Mouse (Mus musculus): ENCODE measurements around the gene Fancc.

Gene Fancc

GRCm38 (mm10) chr13:63290126-63290525, 207.0 kb downstream of the Fancc start:
- DNase-seq (ENCODE audit: low spot score), result no peak

GRCm38 (mm10) chr13:63289687-63290086, 207.4 kb downstream of the Fancc start:
- DNase-seq (ENCODE audit: low spot score), result no peak

- no peak for DNase-seq (ENCODE audit: low spot score)
These were observed 207.9 kb downstream of the Fancc start for GRCm38 (mm10) chr13:63289152-63289551.

- no peak for DNase-seq (ENCODE audit: low spot score)
These were observed 210.5 kb downstream of the Fancc start for GRCm38 (mm10) chr13:63286483-63287102.

- no peak for DNase-seq (ENCODE audit: low spot score)
These were observed 212.3 kb downstream of the Fancc start for GRCm38 (mm10) chr13:63284748-63285147.

GRCm38 (mm10) chr13:63283236-63283635, 213.8 kb downstream of the Fancc start:
- DNase-seq (ENCODE audit: low spot score), result no peak

- DNase-seq (ENCODE audit: low spot score), result no peak
These were observed 215.9 kb downstream of the Fancc start for GRCm38 (mm10) chr13:63281206-63281605.

GRCm38 (mm10) chr13:63280344-63280743, 216.7 kb downstream of the Fancc start:
- DNase-seq (ENCODE audit: low spot score), result no peak

- no peak for DNase-seq (ENCODE audit: low spot score)
These were observed 217.3 kb downstream of the Fancc start for GRCm38 (mm10) chr13:63279807-63280206.

- no peak for DNase-seq (ENCODE audit: low spot score)
These were observed 218.1 kb downstream of the Fancc start for GRCm38 (mm10) chr13:63278796-63279475.

GRCm38 (mm10) chr13:63278141-63278631, 218.9 kb downstream of the Fancc start:
- no peak for DNase-seq (ENCODE audit: low spot score)

GRCm38 (mm10) chr13:63277316-63277715, 219.8 kb downstream of the Fancc start:
- no peak for DNase-seq (ENCODE audit: low spot score)

GRCm38 (mm10) chr13:63276389-63276788, 220.7 kb downstream of the Fancc start:
- no peak for DNase-seq (ENCODE audit: low spot score)

GRCm38 (mm10) chr13:63274488-63275166, 222.5 kb downstream of the Fancc start:
- no peak for DNase-seq (ENCODE audit: low spot score)

GRCm38 (mm10) chr13:63273859-63274258, 223.2 kb downstream of the Fancc start:
- DNase-seq (ENCODE audit: low spot score), result no peak

GRCm38 (mm10) chr13:63272602-63273229, 224.4 kb downstream of the Fancc start:
- peak; percentile 50 for DNase-seq (ENCODE audit: low spot score)

GRCm38 (mm10) chr13:63272017-63272601, 225.0 kb downstream of the Fancc start:
- no peak for DNase-seq (ENCODE audit: low spot score)

GRCm38 (mm10) chr13:63270191-63270590, 226.9 kb downstream of the Fancc start:
- DNase-seq (ENCODE audit: low spot score), result no peak

GRCm38 (mm10) chr13:63268776-63269175, 228.3 kb downstream of the Fancc start:
- DNase-seq (ENCODE audit: low spot score), result no peak

GRCm38 (mm10) chr13:63268371-63268770, 228.7 kb downstream of the Fancc start:
- DNase-seq (ENCODE audit: low spot score), result no peak

GRCm38 (mm10) chr13:63262168-63262957, 234.7 kb downstream of the Fancc start:
- no peak for DNase-seq (ENCODE audit: low spot score)
